Mouse (Mus musculus): ENCODE data around the gene Olfr1262. TPM values are rescaled to one million over a fixed set of nuclear protein-coding genes. Genes with fewer than 3 reads are reported as not detected.
A peak's percentile ranks its signal among the peaks of the same experiment; 100 is the strongest.

Olfr1262 gene
- not detected in 2 replicates for polyA plus RNA-seq (2015; fragmentation: Nextera tagmentation; extraction: Ambion mirVana)

GRCm38 (mm10) chr2:89999845-90000244, at the start of gene Olfr1262:
TSS of gene Olfr1262 (plus strand) at chr2:90000145.
- H3K9ac ChIP-seq (replicated peaks; ENCODE audit: low read length): no peak within 1 kb of the TSS
- H3K4me3 ChIP-seq (ENCODE audit: low read length): no peak within 1 kb of the TSS
- H3K4me2 ChIP-seq (replicated peaks; ENCODE audit: low read depth, low read length): no peak within 1 kb of the TSS
- H3K9me3 ChIP-seq (ENCODE audit: low read length): no peaks in the 10 kb centered on the region
- H3K4me1 ChIP-seq (ENCODE audit: insufficient read depth, low read length): no peaks in the 10 kb centered on the region
- no peaks in the 10 kb centered on the region for H3K27me3 ChIP-seq (ENCODE audit: insufficient read depth, low read length)
- no peak for ATAC-seq (ENCODE audit: low FRiP score, low TSS enrichment)
- no peak within 1 kb of the TSS for H3K27ac ChIP-seq (ENCODE audit: low read length)
- H3K36me3 ChIP-seq (ENCODE audit: insufficient read depth, low read length): no peaks in the 10 kb centered on the region

GRCm38 (mm10) chr2:89974184-89974583, 25.8 kb upstream of the Olfr1262 start, which contains the start of gene Olfr1260:
TSS of gene Olfr1260 (plus strand) at chr2:89974340.
- Histone ChIP-seq H3K27me3 (ENCODE audit: insufficient read depth, low read length) (no peaks in the 10 kb centered on the region), H3K4me1 (ENCODE audit: insufficient read depth, low read length) (no peaks in the 10 kb centered on the region), H3K27ac (ENCODE audit: low read length) (no peak within 1 kb of the TSS), H3K36me3 (ENCODE audit: insufficient read depth, low read length) (no peaks in the 10 kb centered on the region), H3K4me2 (replicated peaks; ENCODE audit: low read depth, low read length) (no peak within 1 kb of the TSS), H3K4me3 (ENCODE audit: low read length) (no peak within 1 kb of the TSS), H3K9ac (replicated peaks; ENCODE audit: low read length) (no peak within 1 kb of the TSS), H3K9me3 (ENCODE audit: low read length) (peaks cover 3% of the 10 kb centered on the region; the same call in 1 of the 2 replicates)
- peak; percentile 70; the same call in 1 of the 2 replicates for ATAC-seq (ENCODE audit: low FRiP score, low TSS enrichment)
- 8% methylated on average over 2 of the region's 2 CpGs for WGBS

- Histone ChIP-seq H3K27ac (ENCODE audit: low read length) (no peak overlapping the region), H3K9me3 (ENCODE audit: low read length) (peaks cover 3% of the 10 kb centered on the region; the same call in 1 of the 2 replicates), H3K4me2 (replicated peaks; ENCODE audit: low read depth, low read length) (no peak overlapping the region), H3K27me3 (ENCODE audit: insufficient read depth, low read length) (no peaks in the 10 kb centered on the region), H3K9ac (replicated peaks; ENCODE audit: low read length) (no peak overlapping the region), H3K36me3 (ENCODE audit: insufficient read depth, low read length) (no peaks in the 10 kb centered on the region), H3K4me1 (ENCODE audit: insufficient read depth, low read length) (no peaks in the 10 kb centered on the region), H3K4me3 (ENCODE audit: low read length) (no peak overlapping the region)
- ATAC-seq (ENCODE audit: low FRiP score, low TSS enrichment): no peak
- 90% methylated on average over 2 of the region's 2 CpGs for WGBS
Measured at GRCm38 (mm10) chr2:89977709-89978108, 22.2 kb upstream of the Olfr1262 start.

GRCm38 (mm10) chr2:89990921-89991320, 9.0 kb upstream of the Olfr1262 start, which contains the start of gene Olfr1261:
TSS of gene Olfr1261 (plus strand) at chr2:89991221.
- Histone ChIP-seq H3K9ac (replicated peaks; ENCODE audit: low read length) (no peak within 1 kb of the TSS), H3K27ac (ENCODE audit: low read length) (no peak within 1 kb of the TSS), H3K4me1 (ENCODE audit: insufficient read depth, low read length) (no peaks in the 10 kb centered on the region), H3K36me3 (ENCODE audit: insufficient read depth, low read length) (no peaks in the 10 kb centered on the region), H3K4me3 (ENCODE audit: low read length) (no peak within 1 kb of the TSS), H3K27me3 (ENCODE audit: insufficient read depth, low read length) (no peaks in the 10 kb centered on the region), H3K9me3 (ENCODE audit: low read length) (no peaks in the 10 kb centered on the region), H3K4me2 (replicated peaks; ENCODE audit: low read depth, low read length) (no peak within 1 kb of the TSS)
- ATAC-seq (ENCODE audit: low FRiP score, low TSS enrichment): no peak

GRCm38 (mm10) chr2:90011831-90012230, 11.9 kb downstream of the Olfr1262 start, which contains the start of gene Olfr1263:
TSS of gene Olfr1263 (plus strand) at chr2:90012131.
- H3K27me3 ChIP-seq (ENCODE audit: insufficient read depth, low read length): no peaks in the 10 kb centered on the region
- WGBS: 77% methylated on average over 2 of the region's 2 CpGs
- ATAC-seq (ENCODE audit: low FRiP score, low TSS enrichment): no peak

GRCm38 (mm10) chr2:90025477-90025876, 25.5 kb downstream of the Olfr1262 start, which contains the start of gene Olfr1264:
TSS of gene Olfr1264 (minus strand) at chr2:90025577.
- no peak within 1 kb of the TSS for H3K27ac ChIP-seq (ENCODE audit: low read length)
- H3K4me2 ChIP-seq (replicated peaks; ENCODE audit: low read depth, low read length): no peak within 1 kb of the TSS
- H3K27me3 ChIP-seq (ENCODE audit: insufficient read depth, low read length): no peaks in the 10 kb centered on the region
- no peak within 1 kb of the TSS for H3K4me3 ChIP-seq (ENCODE audit: low read length)
- H3K9ac ChIP-seq (replicated peaks; ENCODE audit: low read length): no peak within 1 kb of the TSS
- ATAC-seq (ENCODE audit: low FRiP score, low TSS enrichment): no peak
- no peaks in the 10 kb centered on the region for H3K36me3 ChIP-seq (ENCODE audit: insufficient read depth, low read length)
- WGBS: 70% methylated on average over 2 of the region's 2 CpGs
- no peaks in the 10 kb centered on the region for H3K9me3 ChIP-seq (ENCODE audit: low read length)
- no peaks in the 10 kb centered on the region for H3K4me1 ChIP-seq (ENCODE audit: insufficient read depth, low read length)

More at GRCm38 (mm10) chr2:90011831-90012230, 11.9 kb downstream of the Olfr1262 start, which contains the start of gene Olfr1263:
- Histone ChIP-seq H3K27ac (ENCODE audit: low read length) (no peak within 1 kb of the TSS), H3K4me1 (ENCODE audit: insufficient read depth, low read length) (no peaks in the 10 kb centered on the region), H3K4me2 (replicated peaks; ENCODE audit: low read depth, low read length) (no peak within 1 kb of the TSS), H3K4me3 (ENCODE audit: low read length) (no peak within 1 kb of the TSS), H3K36me3 (ENCODE audit: insufficient read depth, low read length) (no peaks in the 10 kb centered on the region), H3K9ac (replicated peaks; ENCODE audit: low read length) (no peak within 1 kb of the TSS), H3K9me3 (ENCODE audit: low read length) (no peaks in the 10 kb centered on the region)

- no peaks in the 10 kb centered on the region for H3K27me3 ChIP-seq (ENCODE audit: insufficient read depth, low read length)
- no peak for ATAC-seq (ENCODE audit: low FRiP score, low TSS enrichment)
- no peak within 1 kb of the TSS for H3K4me2 ChIP-seq (replicated peaks; ENCODE audit: low read depth, low read length)
- H3K9ac ChIP-seq (replicated peaks; ENCODE audit: low read length): no peak within 1 kb of the TSS
- H3K4me1 ChIP-seq (ENCODE audit: insufficient read depth, low read length): no peaks in the 10 kb centered on the region
- no peak within 1 kb of the TSS for H3K4me3 ChIP-seq (ENCODE audit: low read length)
- H3K36me3 ChIP-seq (ENCODE audit: insufficient read depth, low read length): no peaks in the 10 kb centered on the region
- H3K9me3 ChIP-seq (ENCODE audit: low read length): no peaks in the 10 kb centered on the region
- H3K27ac ChIP-seq (ENCODE audit: low read length): no peak within 1 kb of the TSS
Measured at GRCm38 (mm10) chr2:90035037-90035436, 35.1 kb downstream of the Olfr1262 start, which contains the start of gene Olfr1265. TSS of gene Olfr1265 (plus strand) at chr2:90035337.

Other genes starting within 250 kb of the Olfr1262 start
- not detected in 2 replicates for gene Olfr1253, start 243.1 kb upstream of the Olfr1262 start, polyA plus RNA-seq (2015; fragmentation: Nextera tagmentation; extraction: Ambion mirVana)
- gene Olfr1254, start 206.5 kb upstream of the Olfr1262 start, polyA plus RNA-seq (2015; fragmentation: Nextera tagmentation; extraction: Ambion mirVana): not detected in 2 replicates
- gene Olfr1255, start 188.1 kb upstream of the Olfr1262 start, polyA plus RNA-seq (2015; fragmentation: Nextera tagmentation; extraction: Ambion mirVana): not detected in 2 replicates
- gene Olfr1256, start 158.6 kb upstream of the Olfr1262 start, polyA plus RNA-seq (2015; fragmentation: Nextera tagmentation; extraction: Ambion mirVana): not detected in 2 replicates
- not detected in 2 replicates for gene Olfr48, start 151.9 kb upstream of the Olfr1262 start, polyA plus RNA-seq (2015; fragmentation: Nextera tagmentation; extraction: Ambion mirVana)
- gene Olfr1257, start 121.7 kb upstream of the Olfr1262 start, polyA plus RNA-seq (2015; fragmentation: Nextera tagmentation; extraction: Ambion mirVana): not detected in 2 replicates
- gene Olfr1258, start 72.8 kb upstream of the Olfr1262 start, polyA plus RNA-seq (2015; fragmentation: Nextera tagmentation; extraction: Ambion mirVana): not detected in 2 replicates
- gene Olfr1259, start 51.5 kb upstream of the Olfr1262 start, polyA plus RNA-seq (2015; fragmentation: Nextera tagmentation; extraction: Ambion mirVana): not detected in 2 replicates
- not detected in 2 replicates for gene Olfr1260, start 25.8 kb upstream of the Olfr1262 start, polyA plus RNA-seq (2015; fragmentation: Nextera tagmentation; extraction: Ambion mirVana)
- not detected in 2 replicates for gene Olfr1261, start 8.9 kb upstream of the Olfr1262 start, polyA plus RNA-seq (2015; fragmentation: Nextera tagmentation; extraction: Ambion mirVana)
- not detected in 2 replicates for gene Olfr1263, start 12.0 kb downstream of the Olfr1262 start, polyA plus RNA-seq (2015; fragmentation: Nextera tagmentation; extraction: Ambion mirVana)
- gene Olfr1264, start 25.4 kb downstream of the Olfr1262 start, polyA plus RNA-seq (2015; fragmentation: Nextera tagmentation; extraction: Ambion mirVana): not detected in 2 replicates
- gene Olfr1265, start 35.2 kb downstream of the Olfr1262 start, polyA plus RNA-seq (2015; fragmentation: Nextera tagmentation; extraction: Ambion mirVana): not detected in 2 replicates
- gene Olfr140, start 63.4 kb downstream of the Olfr1262 start, polyA plus RNA-seq (2015; fragmentation: Nextera tagmentation; extraction: Ambion mirVana): not detected in 2 replicates
- gene Olfr1269, start 121.3 kb downstream of the Olfr1262 start, polyA plus RNA-seq (2015; fragmentation: Nextera tagmentation; extraction: Ambion mirVana): not detected in 2 replicates
- gene Olfr32, start 142.2 kb downstream of the Olfr1262 start, polyA plus RNA-seq (2015; fragmentation: Nextera tagmentation; extraction: Ambion mirVana): not detected in 2 replicates
- gene Olfr1270, start 152.9 kb downstream of the Olfr1262 start, polyA plus RNA-seq (2015; fragmentation: Nextera tagmentation; extraction: Ambion mirVana): not detected in 2 replicates
- gene Olfr1506, start 224.3 kb downstream of the Olfr1262 start, polyA plus RNA-seq (2015; fragmentation: Nextera tagmentation; extraction: Ambion mirVana): not detected in 2 replicates

All from kidney, embryonic 16.5 days (tissue).